Mouse (Mus musculus) limb, embryonic 13.5 days (tissue): Measurements from ENCODE around the gene Olfr250. TPM values are rescaled to one million over a fixed set of nuclear protein-coding genes. Genes with fewer than 3 reads are reported as not detected.
"Not testable (repeated sequence)": the region's sequence is repeated elsewhere in the genome, so short reads cannot be mapped to it uniquely, and the experiment has no call there.

ENCODE experiments used
- ATAC-seq: fragments of 200-750 bp; cut with Nextera tagmentation; 2 replicates; pipeline ENCODE4 v1.8.0; 2017; ENCODE audit warnings: low read depth, moderate number of reproducible peaks, moderate TSS enrichment; ENCODE audit not compliant: low FRiP score
- H3K27ac ChIP-seq: fragments of 300-500 bp; sonication (generic); 2 replicates; pipeline ENCODE4 v1.5.1; 2015; ENCODE audit warnings: inconsistent platforms, mild to moderate bottlenecking, moderate library complexity
- H3K27me3 ChIP-seq: fragments of 300-500 bp; sonication (generic); 2 replicates; pipeline ENCODE4 v1.6.1; 2015; ENCODE audit warnings: mild to moderate bottlenecking, inconsistent platforms
- H3K36me3 ChIP-seq: fragments of 300-500 bp; sonication (generic); 2 replicates; pipeline ENCODE4 v1.6.1; 2015; ENCODE audit warnings: inconsistent platforms, mild to moderate bottlenecking, moderate library complexity
- H3K4me1 ChIP-seq: fragments of 300-500 bp; sonication (generic); 2 replicates; pipeline ENCODE4 v1.6.1; 2015; ENCODE audit warnings: inconsistent platforms
- H3K4me2 ChIP-seq: fragments of 300-500 bp; sonication (generic); replicated peaks from 2 replicates; pipeline ENCODE4 v1.6.1; 2015; ENCODE audit warnings: inconsistent platforms, mild to moderate bottlenecking, moderate library complexity
- H3K4me3 ChIP-seq: fragments of 300-500 bp; sonication (generic); 2 replicates; pipeline ENCODE4 v1.5.1; 2015; ENCODE audit warnings: moderate library complexity, mild to moderate bottlenecking, inconsistent platforms
- H3K9ac ChIP-seq: fragments of 300-500 bp; sonication (generic); 2 replicates; pipeline ENCODE4 v1.6.1; 2015; ENCODE audit warnings: mild to moderate bottlenecking, inconsistent platforms
- H3K9me3 ChIP-seq: fragments of 300-500 bp; sonication (generic); 2 replicates; pipeline ENCODE4 v1.6.1; 2016; ENCODE audit warnings: inconsistent platforms
- WGBS: fragments of 180-500 bp; shearing (Covaris S2); methylation state at CpG from one replicate; pipeline ENCODE4 v1.1.7; 2015; 5-methylcytosine and 5-hydroxymethylcytosine counted together
- polyA plus RNA-seq: library from polyadenylated mRNA; unstranded; fragments of >200 nt; fragmentation: Nextera tagmentation; extraction: Ambion mirVana; gene quantifications from 2 replicates; pipeline ENCODE4 v1.2.1, GENCODE M21; 2015

Olfr250 gene
- polyA plus RNA-seq = not detected in 2 replicates

- Histone ChIP-seq H3K27me3 (no peaks in the 10 kb centered on the region), H3K9me3 (no peaks in the 10 kb centered on the region), H3K4me1 (no peaks in the 10 kb centered on the region), H3K36me3 (no peaks in the 10 kb centered on the region), H3K4me2 (no peak within 1 kb of the TSS), H3K9ac (no peak within 1 kb of the TSS), H3K4me3 (no peak within 1 kb of the TSS), H3K27ac (no peak within 1 kb of the TSS)
- 89% methylated on average over 2 of the region's 2 CpGs for WGBS
- ATAC-seq = no peak
Measured at GRCm38 (mm10) chr9:38366596-38366995, at the start of gene Olfr250. TSS of gene Olfr250 (plus strand) at chr9:38366896.

GRCm38 (mm10) chr9:38328760-38329159 is 37.9 kb upstream of the Olfr250 start, which contains the start of gene Olfr25:
TSS of gene Olfr25 (plus strand) at chr9:38329060.
- no peak within 1 kb of the TSS for H3K27ac ChIP-seq
- no peak for ATAC-seq
- H3K4me1 ChIP-seq = no peaks in the 10 kb centered on the region
- no peaks in the 10 kb centered on the region for H3K9me3 ChIP-seq
- H3K27me3 ChIP-seq = no peaks in the 10 kb centered on the region
- H3K4me2 ChIP-seq = no peak within 1 kb of the TSS
- no peaks in the 10 kb centered on the region for H3K36me3 ChIP-seq
- WGBS = 71% methylated on average over 3 of the region's 3 CpGs
- no peak within 1 kb of the TSS for H3K4me3 ChIP-seq
- no peak within 1 kb of the TSS for H3K9ac ChIP-seq

DNA sequence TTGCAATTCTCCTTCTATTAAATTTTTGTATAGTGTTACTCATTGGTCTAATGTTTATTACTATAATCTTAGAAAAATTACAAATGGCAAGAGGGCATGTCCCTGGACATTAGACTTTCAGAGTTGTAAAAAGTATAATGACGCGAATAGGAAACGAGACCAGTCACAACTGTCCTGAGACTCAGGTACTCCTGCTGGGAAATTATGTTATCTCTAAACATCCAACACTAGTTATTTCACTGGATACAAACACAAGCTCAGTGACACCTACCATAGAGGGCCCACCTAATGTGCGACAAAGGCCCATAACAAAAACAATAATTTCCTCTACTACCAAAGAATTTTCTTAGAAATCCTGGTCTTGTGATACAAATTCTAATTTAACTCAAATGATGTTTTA is 18.6 kb upstream of the Olfr250 start, which contains the start of gene Olfr898:
Olfr898 (plus strand) TSS at position 301 of the 400 bp plus-strand sequence.
- no peaks in the 10 kb centered on the region for H3K27me3 ChIP-seq
- H3K36me3 ChIP-seq = no peaks in the 10 kb centered on the region
- H3K9ac ChIP-seq = no peak within 1 kb of the TSS
- 91% methylated on average over 4 of the region's 4 CpGs for WGBS
- H3K9me3 ChIP-seq = no peaks in the 10 kb centered on the region
- H3K4me3 ChIP-seq = no peak within 1 kb of the TSS
- ATAC-seq = no peak
- H3K4me2 ChIP-seq = no peak within 1 kb of the TSS
- H3K27ac ChIP-seq = no peak within 1 kb of the TSS
- no peaks in the 10 kb centered on the region for H3K4me1 ChIP-seq

GRCm38 (mm10) chr9:38376786-38377185 is 10.1 kb downstream of the Olfr250 start, which contains the start of gene Olfr251:
TSS of gene Olfr251 (plus strand) at chr9:38377086.
- Histone ChIP-seq H3K27me3 (no peaks in the 10 kb centered on the region), H3K9ac (no peak within 1 kb of the TSS), H3K4me1 (no peaks in the 10 kb centered on the region), H3K27ac (no peak within 1 kb of the TSS), H3K4me3 (no peak within 1 kb of the TSS), H3K36me3 (no peaks in the 10 kb centered on the region), H3K4me2 (no peak within 1 kb of the TSS), H3K9me3 (no peaks in the 10 kb centered on the region)
- 70% methylated on average over 2 of the region's 2 CpGs for WGBS
- ATAC-seq = no peak

GRCm38 (mm10) chr9:38401398-38401797 is 34.7 kb downstream of the Olfr250 start, which contains the start of gene Olfr147:
TSS of gene Olfr147 (plus strand) at chr9:38401698.
- H3K4me2 ChIP-seq = no peak within 1 kb of the TSS
- H3K9me3 ChIP-seq = no peaks in the 10 kb centered on the region
- no peak within 1 kb of the TSS for H3K4me3 ChIP-seq
- WGBS = 79% methylated on average over 1 of the region's 1 CpGs
- H3K36me3 ChIP-seq = no peaks in the 10 kb centered on the region
- no peaks in the 10 kb centered on the region for H3K27me3 ChIP-seq
- no peak within 1 kb of the TSS for H3K9ac ChIP-seq
- H3K4me1 ChIP-seq = no peaks in the 10 kb centered on the region
- ATAC-seq = no peak
- H3K27ac ChIP-seq = no peak within 1 kb of the TSS

- H3K9me3 ChIP-seq, H3K9ac ChIP-seq, H3K27me3 ChIP-seq, H3K4me3 ChIP-seq, H3K4me2 ChIP-seq, H3K36me3 ChIP-seq, ATAC-seq, H3K27ac ChIP-seq, H3K4me1 ChIP-seq: not testable (repeated sequence)
- 91% methylated on average over 3 of the region's 3 CpGs for WGBS
Measured at GRCm38 (mm10) chr9:38407502-38407901, 40.8 kb downstream of the Olfr250 start.

DNA sequence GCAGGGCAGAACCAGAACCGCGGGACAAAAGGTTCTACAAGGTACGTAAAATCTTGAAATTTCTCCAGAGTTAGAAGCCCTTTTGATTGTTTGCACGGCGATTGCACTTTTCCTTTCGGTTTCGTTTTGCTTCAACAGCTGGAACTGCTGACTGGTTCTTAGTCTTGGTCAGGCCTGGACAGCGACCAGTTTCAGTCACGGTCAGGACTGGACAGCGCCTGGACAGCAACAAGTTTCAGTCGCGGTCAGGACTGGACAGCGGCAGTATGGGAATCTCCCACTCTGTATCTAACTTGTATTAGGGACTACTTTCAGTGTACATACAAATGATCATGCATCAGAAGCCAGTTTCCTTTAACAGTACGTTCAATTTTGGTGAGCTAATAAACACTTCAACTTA is 46.8 kb downstream of the Olfr250 start:
- H3K36me3 ChIP-seq, H3K9ac ChIP-seq, H3K4me3 ChIP-seq, H3K4me2 ChIP-seq, ATAC-seq, H3K27me3 ChIP-seq, H3K4me1 ChIP-seq, H3K27ac ChIP-seq: not testable (repeated sequence)
- H3K9me3 ChIP-seq = peaks cover 14% of the 10 kb centered on the region
- 90% methylated on average over 14 of the region's 14 CpGs for WGBS

Other genes starting within 250 kb of the Olfr250 start
- not detected in 2 replicates for gene Olfr890, start 224.4 kb upstream of the Olfr250 start, polyA plus RNA-seq
- not detected in 2 replicates for gene Olfr891, start 186.1 kb upstream of the Olfr250 start, polyA plus RNA-seq
- gene Olfr893, start 158.5 kb upstream of the Olfr250 start, polyA plus RNA-seq = not detected in 2 replicates
- not detected in 2 replicates for gene Olfr894, start 148.8 kb upstream of the Olfr250 start, polyA plus RNA-seq
- gene Olfr143, start 114.1 kb upstream of the Olfr250 start, polyA plus RNA-seq = not detected in 2 replicates
- gene Olfr895, start 99.0 kb upstream of the Olfr250 start, polyA plus RNA-seq = not detected in 2 replicates
- not detected in 2 replicates for gene Olfr896-ps1, start 75.8 kb upstream of the Olfr250 start, polyA plus RNA-seq
- not detected in 2 replicates for gene Olfr25, start 37.8 kb upstream of the Olfr250 start, polyA plus RNA-seq
- gene Olfr898, start 18.5 kb upstream of the Olfr250 start, polyA plus RNA-seq = not detected in 2 replicates
- gene Olfr251, start 10.2 kb downstream of the Olfr250 start, polyA plus RNA-seq = not detected in 2 replicates
- not detected in 2 replicates for gene Olfr147, start 34.8 kb downstream of the Olfr250 start, polyA plus RNA-seq
- not detected in 2 replicates for gene Olfr901, start 62.6 kb downstream of the Olfr250 start, polyA plus RNA-seq
- gene Olfr902, start 80.8 kb downstream of the Olfr250 start, polyA plus RNA-seq = not detected in 2 replicates
- not detected in 2 replicates for gene Olfr904, start 96.2 kb downstream of the Olfr250 start, polyA plus RNA-seq
- gene Olfr905, start 104.2 kb downstream of the Olfr250 start, polyA plus RNA-seq = not detected in 2 replicates
- gene Olfr906, start 120.2 kb downstream of the Olfr250 start, polyA plus RNA-seq = not detected in 2 replicates
- not detected in 2 replicates for gene Olfr907, start 128.9 kb downstream of the Olfr250 start, polyA plus RNA-seq
- gene Olfr911-ps1, start 154.7 kb downstream of the Olfr250 start, polyA plus RNA-seq = not detected in 2 replicates
- gene Olfr910, start 171.0 kb downstream of the Olfr250 start, polyA plus RNA-seq = not detected in 2 replicates
- gene Olfr912, start 213.3 kb downstream of the Olfr250 start, polyA plus RNA-seq = not detected in 2 replicates
- gene Olfr913, start 225.9 kb downstream of the Olfr250 start, polyA plus RNA-seq = not detected in 2 replicates
- gene Olfr914, start 238.2 kb downstream of the Olfr250 start, polyA plus RNA-seq = not detected in 2 replicates